Mouse (Mus musculus) lung, embryonic 14.5 days (tissue): Measurements from ENCODE around the gene Rpl31. TPM values are rescaled to one million over a fixed set of nuclear protein-coding genes. Genes with fewer than 3 reads are reported as not detected.
A peak's percentile ranks its signal among the peaks of the same experiment; 100 is the strongest.

Source experiments
- ATAC-seq: fragments of 200-750 bp; cut with Nextera tagmentation; 2 replicates; pipeline ENCODE4 v1.8.0; 2017; ENCODE audit warnings: mild to moderate bottlenecking, moderate TSS enrichment, moderate library complexity; ENCODE audit not compliant: insufficient read depth
- DNase-seq: peaks from one replicate; pipeline ENCODE4 v3.0.0-alpha.2; 2015
- H3K27ac ChIP-seq: fragments of 300-500 bp; sonication (generic); 2 replicates; pipeline ENCODE4 v1.5.1; 2014; ENCODE audit warnings: low read depth, mild to moderate bottlenecking, moderate library complexity
- H3K27me3 ChIP-seq: fragments of 300-500 bp; sonication (generic); 2 replicates; pipeline ENCODE4 v1.6.1; 2014; ENCODE audit warnings: low read length, control low read depth; ENCODE audit not compliant: insufficient read depth
- H3K36me3 ChIP-seq: fragments of 300-500 bp; sonication (generic); 2 replicates; pipeline ENCODE4 v1.6.1; 2014; ENCODE audit warnings: control low read depth; ENCODE audit not compliant: insufficient read depth
- H3K4me1 ChIP-seq: fragments of 300-500 bp; sonication (generic); 2 replicates; pipeline ENCODE4 v1.6.1; 2014; ENCODE audit warnings: antibody characterized with exemption, control low read depth; ENCODE audit not compliant: insufficient read depth
- H3K4me2 ChIP-seq: fragments of 300-500 bp; sonication (generic); 2 replicates; pipeline ENCODE4 v1.6.1; 2014; ENCODE audit warnings: mild to moderate bottlenecking
- H3K4me3 ChIP-seq: fragments of 300-500 bp; sonication (generic); 2 replicates; pipeline ENCODE4 v1.5.1; 2014; ENCODE audit warnings: low read depth, low read length
- H3K9ac ChIP-seq: fragments of 300-500 bp; sonication (generic); 2 replicates; pipeline ENCODE4 v1.6.1; 2014
- H3K9me3 ChIP-seq: fragments of 300-500 bp; sonication (generic); 2 replicates; pipeline ENCODE4 v1.6.1; 2016; ENCODE audit warnings: low read depth, low read length, control low read depth
- CTCF ChIP-seq: IDR thresholded peaks from 2 replicates; pipeline ENCODE4 v1.5.1; 2016; ENCODE audit warnings: antibody characterized with exemption, low read depth
- WGBS: fragments of 180-500 bp; shearing (Covaris S2); extraction: QIAGEN DNeasy Blood & Tissue Kit; methylation state at CpG from one replicate; pipeline ENCODE4 v1.1.7; 2014; 5-methylcytosine and 5-hydroxymethylcytosine counted together
- polyA plus RNA-seq: library from polyadenylated mRNA; unstranded; fragments of >200 nt; fragmentation: Nextera tagmentation; extraction: Ambion mirVana; gene quantifications from 2 replicates; pipeline ENCODE4 v1.2.1, GENCODE M21; 2014

The Rpl31 gene
- polyA plus RNA-seq, 1 experiment from 2014 or later, result 719 TPM

- Histone ChIP-seq H3K27ac (no peak overlapping the region), H3K27me3 (no peaks in the 10 kb centered on the region), H3K9ac (no peak overlapping the region), H3K4me3 (no peak overlapping the region), H3K9me3 (no peaks in the 10 kb centered on the region), H3K36me3 (peaks cover 44% of the 10 kb centered on the region), H3K4me2 (no peak overlapping the region), H3K4me1 (no peaks in the 10 kb centered on the region)
- ATAC-seq (no peak), DNase-seq (no peak)
- 81% methylated on average over 7 of the region's 7 CpGs for WGBS
- TF ChIP-seq CTCF, result no peak
Observed at GRCm38 (mm10) chr1:39376121-39376520, 8.5 kb downstream of the Rpl31 start.

- Histone ChIP-seq H3K27me3 (no peaks in the 10 kb centered on the region), H3K9ac (no peak overlapping the region), H3K4me1 (no peaks in the 10 kb centered on the region), H3K4me3 (no peak overlapping the region), H3K27ac (no peak overlapping the region), H3K9me3 (no peaks in the 10 kb centered on the region), H3K36me3 (peaks cover 37% of the 10 kb centered on the region), H3K4me2 (no peak overlapping the region)
- 94% methylated on average over 9 of the region's 9 CpGs for WGBS
- DNase-seq (no peak), ATAC-seq (no peak)
- TF ChIP-seq CTCF, result no peak
Observed at GRCm38 (mm10) chr1:39376726-39377240, 9.1 kb downstream of the Rpl31 start.

- no peak for TF ChIP-seq CTCF
- no peak for ATAC-seq
- no peaks in the 10 kb centered on the region for H3K9me3 ChIP-seq
- no peak overlapping the region for H3K9ac ChIP-seq
- H3K27me3 ChIP-seq, result no peaks in the 10 kb centered on the region
- no peak overlapping the region for H3K27ac ChIP-seq
- H3K4me3 ChIP-seq, result no peak overlapping the region
- no peak overlapping the region for H3K4me2 ChIP-seq
- 79% methylated on average over 1 of the region's 1 CpGs for WGBS
- no peak for DNase-seq
- peaks cover 20% of the 10 kb centered on the region for H3K36me3 ChIP-seq
- no peaks in the 10 kb centered on the region for H3K4me1 ChIP-seq
Observed at GRCm38 (mm10) chr1:39378540-39378939, 10.9 kb downstream of the Rpl31 start.

- Histone ChIP-seq H3K9ac (no peak overlapping the region), H3K4me2 (no peak overlapping the region), H3K27me3 (no peaks in the 10 kb centered on the region), H3K4me3 (no peak overlapping the region), H3K36me3 (peaks cover 15% of the 10 kb centered on the region), H3K9me3 (no peaks in the 10 kb centered on the region), H3K4me1 (no peaks in the 10 kb centered on the region), H3K27ac (no peak overlapping the region)
- ATAC-seq, result peak; percentile 45; the same call in 1 of the 2 replicates
- 58% methylated on average over 5 of the region's 5 CpGs for WGBS
- TF ChIP-seq CTCF, result no peak
- DNase-seq, result no peak
Observed at GRCm38 (mm10) chr1:39379021-39379420, 11.4 kb downstream of the Rpl31 start.

- Histone ChIP-seq H3K9me3 (no peaks in the 10 kb centered on the region), H3K4me1 (no peaks in the 10 kb centered on the region), H3K27ac (no peak overlapping the region), H3K36me3 (0 out of 2 replicates have a peak, but pooled peaks cover 6% of the 10 kb centered on the region), H3K4me2 (no peak overlapping the region), H3K4me3 (no peak overlapping the region), H3K9ac (no peak overlapping the region), H3K27me3 (no peaks in the 10 kb centered on the region)
- no peak for TF ChIP-seq CTCF
- DNase-seq (no peak), ATAC-seq (no peak)
- WGBS, result 83% methylated on average over 9 of the region's 9 CpGs
Observed at GRCm38 (mm10) chr1:39381017-39381416, 13.4 kb downstream of the Rpl31 start.

- Histone ChIP-seq H3K4me3 (no peak overlapping the region), H3K36me3 (no peaks in the 10 kb centered on the region), H3K27me3 (no peaks in the 10 kb centered on the region), H3K4me1 (no peaks in the 10 kb centered on the region), H3K9me3 (no peaks in the 10 kb centered on the region), H3K4me2 (no peak overlapping the region), H3K9ac (no peak overlapping the region), H3K27ac (no peak overlapping the region)
- no peak for TF ChIP-seq CTCF
- no peak for ATAC-seq
- no peak for DNase-seq
- WGBS, result 80% methylated on average over 9 of the region's 9 CpGs
Observed at GRCm38 (mm10) chr1:39384914-39385313, 17.3 kb downstream of the Rpl31 start.

GRCm38 (mm10) chr1:39386456-39386855 is 18.8 kb downstream of the Rpl31 start:
- Histone ChIP-seq H3K4me3 (no peak overlapping the region), H3K27me3 (no peaks in the 10 kb centered on the region), H3K4me1 (no peaks in the 10 kb centered on the region), H3K36me3 (no peaks in the 10 kb centered on the region), H3K4me2 (no peak overlapping the region), H3K9me3 (no peaks in the 10 kb centered on the region), H3K27ac (no peak overlapping the region), H3K9ac (no peak overlapping the region)
- DNase-seq (no peak), ATAC-seq (no peak)
- TF ChIP-seq CTCF, result no peak
- 61% methylated on average over 3 of the region's 3 CpGs for WGBS

- no peaks in the 10 kb centered on the region for H3K4me1 ChIP-seq
- no peaks in the 10 kb centered on the region for H3K27me3 ChIP-seq
- TF ChIP-seq CTCF, result no peak
- ATAC-seq (no peak), DNase-seq (no peak)
- no peaks in the 10 kb centered on the region for H3K36me3 ChIP-seq
- no peaks in the 10 kb centered on the region for H3K9me3 ChIP-seq
- no peak overlapping the region for H3K27ac ChIP-seq
- H3K9ac ChIP-seq, result no peak overlapping the region
- H3K4me3 ChIP-seq, result no peak overlapping the region
- H3K4me2 ChIP-seq, result no peak overlapping the region
- 81% methylated on average over 4 of the region's 4 CpGs for WGBS
Observed at GRCm38 (mm10) chr1:39387497-39387896, 19.9 kb downstream of the Rpl31 start.
